Mouse (Mus musculus) liver, adult 2 months (tissue): ENCODE results near the gene Man2b2. TPM values are rescaled to one million over a fixed set of nuclear protein-coding genes. Genes with fewer than 3 reads are reported as not detected.

Experiments
- DNase-seq: peaks from one replicate; pipeline ENCODE4 v3.0.0-alpha.2; 2011; ENCODE audit warnings: low read depth, low spot score; ENCODE audit errors: extremely low read depth
- H3K27ac ChIP-seq: fragments of 200-500 bp; replicated peaks from 2 replicates; pipeline ENCODE4 v1.5.1; 2012; ENCODE audit warnings: low read depth, mild to moderate bottlenecking, control low read depth, inconsistent platforms, low read length; ENCODE audit not compliant: insufficient read depth
- H3K27me3 ChIP-seq: fragments of 200-500 bp; 2 replicates; pipeline ENCODE4 v1.6.1; 2012; ENCODE audit warnings: mild to moderate bottlenecking, moderate library complexity, low read length, inconsistent platforms; ENCODE audit not compliant: control insufficient read depth, insufficient read depth
- H3K36me3 ChIP-seq: fragments of 200-500 bp; 2 replicates; pipeline ENCODE4 v1.6.1; 2012; ENCODE audit warnings: low read length, inconsistent platforms; ENCODE audit not compliant: control insufficient read depth, insufficient read depth
- H3K4me1 ChIP-seq: fragments of 200-500 bp; 2 replicates; pipeline ENCODE4 v1.6.1; 2011; ENCODE audit warnings: low read length; ENCODE audit not compliant: control insufficient read depth, insufficient read depth
- H3K4me3 ChIP-seq: fragments of 200-500 bp; 2 replicates; pipeline ENCODE4 v1.5.1; 2011; ENCODE audit warnings: low read depth, mild to moderate bottlenecking, control low read depth, low read length, moderate library complexity; ENCODE audit not compliant: insufficient read depth
- H3K79me2 ChIP-seq: fragments of 200-500 bp; 2 replicates; pipeline ENCODE4 v1.6.1; 2012; ENCODE audit warnings: inconsistent platforms, mild to moderate bottlenecking, low read length, moderate library complexity; ENCODE audit not compliant: control insufficient read depth, insufficient read depth
- H3K9ac ChIP-seq: fragments of 200-500 bp; 2 replicates; pipeline ENCODE4 v1.6.1; 2012; ENCODE audit warnings: low read depth, mild to moderate bottlenecking, control low read depth, inconsistent platforms, low read length
- CTCF ChIP-seq: fragments of 200-500 bp; IDR thresholded peaks from 2 replicates; pipeline ENCODE4 v1.5.1; 2011; ENCODE audit warnings: low read depth, low read length, control low read depth
- POLR2A ChIP-seq: fragments of 200-500 bp; IDR thresholded peaks from 2 replicates; pipeline ENCODE4 v1.6.1; 2011; ENCODE audit warnings: low read length, control low read depth; ENCODE audit not compliant: insufficient read depth; ENCODE audit errors: extremely low read depth
- WGBS: fragments of 180-500 bp; shearing (Covaris S2); methylation state at CpG from one replicate; pipeline ENCODE4 v1.1.7; 2018; 5-methylcytosine and 5-hydroxymethylcytosine counted together
- polyA plus RNA-seq: library from polyadenylated mRNA; depleted of rRNA; stranded (reverse); fragments of >200 nt; gene quantifications from 2 replicates; pipeline ENCODE4 v1.2.3, GENCODE M21; 2012
- total RNA-seq: library from RNA; depleted of rRNA; stranded (reverse); fragments of >200 nt; gene quantifications from 2 replicates; pipeline ENCODE4 v1.2.3, GENCODE M21; 2014

Man2b2 gene
- total and polyA plus RNA-seq, 2 experiments = 33.8 to 90.9 TPM

GRCm38 (mm10) chr5:36869578-36870236, 39.3 kb upstream of the Man2b2 start:
- H3K27me3 ChIP-seq = peaks cover 8% of the 10 kb centered on the region; the same call in 1 of the 2 replicates
- DNase-seq = no peak
- TF ChIP-seq POLR2A = no peak
- no peak for TF ChIP-seq CTCF

GRCm38 (mm10) chr5:36869186-36869577, 38.7 kb upstream of the Man2b2 start:
- Histone ChIP-seq H3K27me3 (peaks cover 8% of the 10 kb centered on the region; the same call in 1 of the 2 replicates), H3K79me2 (no peaks in the 10 kb centered on the region), H3K9ac (no peak overlapping the region), H3K4me3 (no peak overlapping the region), H3K27ac (no peak overlapping the region), H3K4me1 (no peaks in the 10 kb centered on the region), H3K36me3 (no peaks in the 10 kb centered on the region)
- no peak for TF ChIP-seq CTCF
- no peak for DNase-seq
- WGBS = 4% methylated on average over 7 of the region's 7 CpGs

More at GRCm38 (mm10) chr5:36869578-36870236, 39.3 kb upstream of the Man2b2 start:
- Histone ChIP-seq H3K4me1 (no peaks in the 10 kb centered on the region), H3K79me2 (no peaks in the 10 kb centered on the region), H3K27ac (no peak overlapping the region), H3K4me3 (no peak overlapping the region), H3K9ac (no peak overlapping the region), H3K36me3 (no peaks in the 10 kb centered on the region)
- 2% methylated on average over 56 of the region's 56 CpGs for WGBS

GRCm38 (mm10) chr5:36868266-36869090, 38.0 kb upstream of the Man2b2 start, which contains the start of gene Ppp2r2c:
Gene Ppp2r2c, plus strand, starts transcription at chr5:36868513.
- Histone ChIP-seq H3K27ac (no peak within 1 kb of the TSS), H3K4me1 (no peaks in the 10 kb centered on the region), H3K36me3 (no peaks in the 10 kb centered on the region), H3K9ac (no peak within 1 kb of the TSS), H3K27me3 (peaks cover 8% of the 10 kb centered on the region; the same call in 1 of the 2 replicates), H3K4me3 (no peak within 1 kb of the TSS), H3K79me2 (no peaks in the 10 kb centered on the region)
- DNase-seq = no peak
- TF ChIP-seq CTCF (no peak), POLR2A (no peak)
- WGBS = 5% methylated on average over 104 of the region's 108 CpGs

GRCm38 (mm10) chr5:36867561-36867960, 37.1 kb upstream of the Man2b2 start:
- TF ChIP-seq CTCF = no peak
- 16% methylated on average over 6 of the region's 6 CpGs for WGBS
- Histone ChIP-seq H3K79me2 (no peaks in the 10 kb centered on the region), H3K36me3 (no peaks in the 10 kb centered on the region), H3K27ac (no peak overlapping the region), H3K9ac (no peak overlapping the region), H3K4me1 (no peaks in the 10 kb centered on the region), H3K27me3 (peaks cover 8% of the 10 kb centered on the region; the same call in 1 of the 2 replicates), H3K4me3 (no peak overlapping the region)
- no peak for DNase-seq

- TF ChIP-seq CTCF = no peak
- no peak for TF ChIP-seq POLR2A
- Histone ChIP-seq H3K4me1 (no peaks in the 10 kb centered on the region), H3K27me3 (peaks cover 8% of the 10 kb centered on the region; the same call in 1 of the 2 replicates), H3K27ac (no peak overlapping the region), H3K4me3 (no peak overlapping the region), H3K36me3 (no peaks in the 10 kb centered on the region), H3K79me2 (no peaks in the 10 kb centered on the region), H3K9ac (no peak overlapping the region)
- 63% methylated on average over 7 of the region's 7 CpGs for WGBS
- no peak for DNase-seq
Observed at GRCm38 (mm10) chr5:36866701-36867250, 36.3 kb upstream of the Man2b2 start.

- WGBS = 93% methylated on average over 2 of the region's 2 CpGs
- no peaks in the 10 kb centered on the region for H3K79me2 ChIP-seq
- no peak overlapping the region for H3K27ac ChIP-seq
- H3K4me1 ChIP-seq = no peaks in the 10 kb centered on the region
- H3K9ac ChIP-seq = no peak overlapping the region
- 0 out of 2 replicates have a peak, but pooled peaks cover 4% of the 10 kb centered on the region for H3K27me3 ChIP-seq
- no peak for TF ChIP-seq CTCF
- no peak for TF ChIP-seq POLR2A
- no peak overlapping the region for H3K4me3 ChIP-seq
- no peaks in the 10 kb centered on the region for H3K36me3 ChIP-seq
- DNase-seq = no peak
Observed at GRCm38 (mm10) chr5:36861084-36861483, 30.6 kb upstream of the Man2b2 start.
